Mouse (Mus musculus) MEL (cell line): ENCODE data around the gene Fbxl21. TPM values are rescaled to one million over a fixed set of nuclear protein-coding genes. Genes with fewer than 3 reads are reported as not detected.
A peak's percentile ranks its signal among the peaks of the same experiment; 100 is the strongest.

Source experiments
- DNase-seq: peaks from one replicate; pipeline ENCODE4 v3.0.0; 2011; ENCODE audit warnings: low read depth, low spot score
- H3K27ac ChIP-seq: 2 replicates; pipeline ENCODE4 v1.5.1; 2012; ENCODE audit warnings: low read depth, mild to moderate bottlenecking, control low read depth, low read length, moderate library complexity; ENCODE audit not compliant: control insufficient read depth
- H3K27me3 ChIP-seq, 2 experiments: fragments of 150-350 bp in 1 of 2; sonication (generic) in 1 of 2; 2 replicates each; pipeline ENCODE4 v1.6.1; 2012; ENCODE audit warnings: low read length in 2 of 2, mild to moderate bottlenecking in 2 of 2, improper control_type of control experiment in 1 of 2, moderate library complexity in 1 of 2; ENCODE audit not compliant: insufficient read depth in 2 of 2, control insufficient read depth in 1 of 2
- H3K36me3 ChIP-seq, 2 experiments: 2 replicates each; pipeline ENCODE4 v1.6.1; 2012 to 2014; ENCODE audit warnings: low read length in 2 of 2, improper control_type of control experiment in 1 of 2, inconsistent platforms in 1 of 2, mild to moderate bottlenecking in 1 of 2; ENCODE audit not compliant: insufficient read depth in 2 of 2, control insufficient read depth in 1 of 2
- H3K4me1 ChIP-seq, 2 experiments: fragments of 150-350 bp in 1 of 2; sonication (generic) in 1 of 2; 2 replicates each; pipeline ENCODE4 v1.6.1; 2012; ENCODE audit warnings: low read length in 2 of 2, improper control_type of control experiment in 1 of 2, mild to moderate bottlenecking in 1 of 2; ENCODE audit not compliant: insufficient read depth in 2 of 2, control insufficient read depth in 1 of 2
- H3K4me3 ChIP-seq, 2 experiments: fragments of 150-350 bp in 1 of 2; sonication (generic) in 1 of 2; 2 replicates each; pipeline ENCODE4 v1.5.1; 2012; ENCODE audit warnings: low read depth in 2 of 2, low read length in 2 of 2, mild to moderate bottlenecking in 2 of 2, moderate library complexity in 2 of 2, control low read depth in 1 of 2, improper control_type of control experiment in 1 of 2; ENCODE audit not compliant: control insufficient read depth in 1 of 2, insufficient read depth in 1 of 2
- H3K79me2 ChIP-seq: 2 replicates; pipeline ENCODE4 v1.6.1; 2012; ENCODE audit warnings: mild to moderate bottlenecking, low read length, moderate library complexity; ENCODE audit not compliant: control insufficient read depth, poor library complexity, insufficient read depth
- H3K9ac ChIP-seq: 2 replicates; pipeline ENCODE4 v1.6.1; 2012; ENCODE audit warnings: low read depth, mild to moderate bottlenecking, control low read depth, low read length, moderate library complexity; ENCODE audit not compliant: control insufficient read depth, poor library complexity, severe bottlenecking
- H3K9me3 ChIP-seq: fragments of 150-350 bp; sonication (generic); replicated peaks from 2 replicates; pipeline ENCODE4 v1.6.1; 2012; ENCODE audit warnings: mild to moderate bottlenecking, low read length, improper control_type of control experiment, moderate library complexity; ENCODE audit not compliant: insufficient read depth
- CHD1 ChIP-seq: IDR thresholded peaks from 2 replicates; pipeline ENCODE4 v1.6.1; 2012; ENCODE audit warnings: low read depth, mild to moderate bottlenecking, inconsistent platforms, low read length, improper control_type of control experiment
- CHD2 ChIP-seq: IDR thresholded peaks from 2 replicates; pipeline ENCODE4 v1.6.1; 2011; ENCODE audit warnings: low read length, improper control_type of control experiment
- E2F4 ChIP-seq: IDR thresholded peaks from 2 replicates; pipeline ENCODE4 v1.6.1; 2011; ENCODE audit warnings: low read depth, low read length, improper control_type of control experiment, borderline replicate concordance
- GATA1 ChIP-seq: IDR thresholded peaks from 2 replicates; pipeline ENCODE4 v1.6.1; 2011; ENCODE audit warnings: low read depth, low read length, improper control_type of control experiment
- KAT2A ChIP-seq: conservative IDR thresholded peaks from 2 replicates; pipeline ENCODE4 v1.6.1; 2012; ENCODE audit warnings: low read depth, low read length, improper control_type of control experiment, inconsistent platforms
- MAFK ChIP-seq: IDR thresholded peaks from 2 replicates; pipeline ENCODE4 v1.6.1; 2011; ENCODE audit warnings: low read depth, mild to moderate bottlenecking, low read length, improper control_type of control experiment, borderline replicate concordance
- NELFE ChIP-seq: IDR thresholded peaks from 2 replicates; pipeline ENCODE4 v1.6.1; 2011; ENCODE audit warnings: low read depth, low read length, improper control_type of control experiment
- POLR2A ChIP-seq, 2 experiments: IDR thresholded peaks; 2 replicates each; pipeline ENCODE4 v1.6.1; 2011 to 2012; ENCODE audit warnings: low read length in 2 of 2, mild to moderate bottlenecking in 2 of 2, control low read depth in 1 of 2, improper control_type of control experiment in 1 of 2, low read depth in 1 of 2, moderate library complexity in 1 of 2; ENCODE audit not compliant: control insufficient read depth in 1 of 2, insufficient read depth in 1 of 2, poor library complexity in 1 of 2
- POLR2AphosphoS2 ChIP-seq: IDR thresholded peaks from 2 replicates; pipeline ENCODE4 v1.6.1; 2011; ENCODE audit warnings: low read length, improper control_type of control experiment
- POLR2AphosphoS5 ChIP-seq: IDR thresholded peaks from 2 replicates; pipeline ENCODE4 v1.6.1; 2012; ENCODE audit warnings: low read depth, borderline replicate concordance, mild to moderate bottlenecking, inconsistent platforms, low read length, moderate library complexity, mixed read lengths
- RAD21 ChIP-seq: IDR thresholded peaks from 2 replicates; pipeline ENCODE4 v1.6.1; 2011; ENCODE audit warnings: mild to moderate bottlenecking, low read depth, low read length, improper control_type of control experiment
- SIN3A ChIP-seq: IDR thresholded peaks from 2 replicates; pipeline ENCODE4 v1.6.1; 2012; ENCODE audit warnings: low read length, improper control_type of control experiment, inconsistent platforms
- SMC3 ChIP-seq: IDR thresholded peaks from 2 replicates; pipeline ENCODE4 v1.6.1; 2011; ENCODE audit warnings: low read depth, low read length, improper control_type of control experiment
- TAL1 ChIP-seq: IDR thresholded peaks from 2 replicates; pipeline ENCODE4 v1.6.1; 2012; ENCODE audit warnings: mild to moderate bottlenecking, inconsistent platforms, low read length, moderate library complexity, mixed read lengths
- USF1 ChIP-seq: IDR thresholded peaks from 2 replicates; pipeline ENCODE4 v1.6.1; 2014; ENCODE audit warnings: low read depth, mild to moderate bottlenecking, inconsistent platforms, low read length, improper control_type of control experiment, moderate library complexity
- ZC3H11A ChIP-seq: IDR thresholded peaks from 2 replicates; pipeline ENCODE4 v1.6.1; 2012; ENCODE audit warnings: low read depth, mild to moderate bottlenecking, inconsistent platforms, low read length, improper control_type of control experiment
- ZKSCAN1 ChIP-seq: IDR thresholded peaks from 2 replicates; pipeline ENCODE4 v1.6.1; 2012; ENCODE audit warnings: low read depth, mild to moderate bottlenecking, inconsistent platforms, low read length, improper control_type of control experiment, moderate library complexity
- polyA plus RNA-seq, 2 experiments: library from polyadenylated mRNA; stranded (reverse) in 1 of 2; unstranded in 1 of 2; fragments of >175 nt in 1 of 2; fragments of >200 nt in 1 of 2; gene quantifications; 2 replicates each; pipeline versions ENCODE4 v1.2.1 to v1.2.4; 2012; ENCODE audit warnings: low replicate concordance in 2 of 2, low read depth in 1 of 2; ENCODE audit not compliant: insufficient read length in 2 of 2, insufficient read depth in 1 of 2, missing spikeins in 1 of 2
- total RNA-seq: library from RNA; depleted of rRNA; stranded (reverse); fragments of 300-350 nt; gene quantifications from 2 replicates; pipeline ENCODE4 v1.2.3, GENCODE M21; 2012

Fbxl21 gene
- total and polyA plus RNA-seq, 3 experiments = not detected

DNA sequence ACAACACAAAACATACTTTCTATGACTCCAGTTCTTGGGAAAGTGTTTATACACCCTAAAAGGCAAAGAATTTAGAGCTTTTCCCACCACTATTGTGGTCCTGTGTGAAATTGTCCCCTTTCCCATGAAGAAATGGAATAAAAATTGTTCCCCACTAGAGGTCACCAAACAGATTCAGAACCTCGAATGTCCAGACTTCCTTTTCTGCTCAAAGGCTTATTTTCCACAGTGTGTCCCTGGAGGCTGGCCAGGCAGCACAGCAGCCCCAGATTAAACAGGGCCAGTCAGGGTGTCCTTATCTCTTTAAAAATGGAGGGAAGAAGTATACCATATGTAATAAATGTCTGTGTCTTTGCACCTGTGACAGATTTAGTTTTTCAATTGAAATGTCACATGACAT is 33.7 kb downstream of the Fbxl21 start:
- DNase-seq = no peak
- Histone ChIP-seq H3K4me3 (no peak overlapping the region), H3K9ac (no peak overlapping the region), H3K27ac (no peak overlapping the region), H3K36me3 (no peaks in the 10 kb centered on the region), H3K79me2 (no peaks in the 10 kb centered on the region), H3K4me1 (no peaks in the 10 kb centered on the region)
- TF ChIP-seq E2F4 (no peak), RAD21 (peak; percentile 1; the same call in 1 of the 2 replicates), NELFE (no peak), SIN3A (no peak), TAL1 (no peak), POLR2AphosphoS2 (no peak), USF1 (no peak), MAFK (no peak), ZKSCAN1 (no peak)
- TF ChIP-seq, all 39 proteins: peak for 1
- Histone ChIP-seq H3K27me3 (no peaks in the 10 kb centered on the region), H3K9me3 (no peaks in the 10 kb centered on the region)

DNA sequence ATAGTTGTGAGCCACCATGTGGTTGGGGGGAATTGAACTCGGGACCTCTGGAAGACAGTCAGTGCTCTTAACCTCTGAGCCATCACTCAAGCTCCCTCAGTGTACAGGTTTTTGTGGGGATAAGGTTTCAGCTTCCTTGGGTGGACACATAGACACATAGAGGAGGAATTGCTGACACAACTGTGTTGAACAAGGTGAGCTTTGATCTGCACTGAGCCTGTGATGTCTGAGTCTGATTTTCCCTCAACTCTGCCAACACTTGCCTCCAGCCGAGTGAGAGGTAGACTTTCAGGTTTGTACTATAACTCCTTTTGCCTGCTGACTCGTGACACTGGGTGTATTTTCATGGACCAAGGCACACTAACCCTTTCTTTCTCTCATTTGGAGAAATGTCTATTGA is 34.4 kb downstream of the Fbxl21 start:
- H3K9me3 ChIP-seq = no peaks in the 10 kb centered on the region
- no peaks in the 10 kb centered on the region for H3K4me1 ChIP-seq
- no peak overlapping the region for H3K27ac ChIP-seq
- no peaks in the 10 kb centered on the region for H3K36me3 ChIP-seq
- DNase-seq = no peak
- no peak for TF ChIP-seq POLR2AphosphoS5
- no peak for TF ChIP-seq CHD1
- TF ChIP-seq USF1 = no peak
- no peak for TF ChIP-seq SMC3
- no peak for TF ChIP-seq GATA1
- no peak for TF ChIP-seq ZKSCAN1
- TF ChIP-seq CHD2 = no peak
- no peak for TF ChIP-seq SIN3A
- no peak overlapping the region for H3K4me3 ChIP-seq
- H3K27me3 ChIP-seq = no peaks in the 10 kb centered on the region
- no peaks in the 10 kb centered on the region for H3K79me2 ChIP-seq
- no peak overlapping the region for H3K9ac ChIP-seq

DNA sequence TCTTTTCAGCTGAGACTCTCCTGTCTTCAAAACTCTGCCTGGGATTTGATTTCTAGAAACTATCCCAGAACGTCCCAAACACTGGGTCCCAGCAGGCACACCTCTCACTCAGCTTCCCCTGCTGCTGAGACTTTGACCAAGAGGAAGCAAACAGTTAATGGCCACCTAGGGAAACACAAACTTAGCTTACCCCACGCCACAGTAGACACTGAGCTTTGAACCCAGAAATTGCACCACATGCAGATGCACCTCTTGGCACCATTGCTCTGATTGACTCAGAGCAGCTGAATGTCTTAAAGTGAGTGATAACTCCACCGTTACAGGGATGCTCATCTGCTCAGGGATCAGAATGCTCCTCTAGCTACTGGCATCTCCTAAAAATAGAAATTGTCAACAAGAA is 36.5 kb downstream of the Fbxl21 start:
- H3K27ac ChIP-seq = no peak overlapping the region

More for the DNA sequence above, 36.5 kb downstream of the Fbxl21 start:
- H3K27me3 ChIP-seq = no peaks in the 10 kb centered on the region
- H3K36me3 ChIP-seq = no peaks in the 10 kb centered on the region
- DNase-seq = no peak
- TF ChIP-seq POLR2A (IDR thresholded peaks at IDR 0.05; ENCODE audit: control insufficient read depth in 1 of 2, insufficient read depth in 1 of 2, low read depth in 1 of 2, low read length in 2 of 2, poor library complexity in 1 of 2) (no peak), KAT2A (no peak), RAD21 (no peak), GATA1 (no peak), CHD2 (no peak), MAFK (no peak), CHD1 (no peak), ZC3H11A (no peak), USF1 (no peak), SMC3 (no peak)
- no peaks in the 10 kb centered on the region for H3K9me3 ChIP-seq
- H3K4me3 ChIP-seq = no peak overlapping the region
- H3K79me2 ChIP-seq = no peaks in the 10 kb centered on the region
- no peaks in the 10 kb centered on the region for H3K4me1 ChIP-seq
- no peak overlapping the region for H3K9ac ChIP-seq
